Mouse (Mus musculus): ENCODE results near the gene Trak2. TPM values are rescaled to one million over a fixed set of nuclear protein-coding genes. Genes with fewer than 3 reads are reported as not detected.

Gene Trak2
- polyA plus RNA-seq, 1 experiment: 13.7 TPM

DNA sequence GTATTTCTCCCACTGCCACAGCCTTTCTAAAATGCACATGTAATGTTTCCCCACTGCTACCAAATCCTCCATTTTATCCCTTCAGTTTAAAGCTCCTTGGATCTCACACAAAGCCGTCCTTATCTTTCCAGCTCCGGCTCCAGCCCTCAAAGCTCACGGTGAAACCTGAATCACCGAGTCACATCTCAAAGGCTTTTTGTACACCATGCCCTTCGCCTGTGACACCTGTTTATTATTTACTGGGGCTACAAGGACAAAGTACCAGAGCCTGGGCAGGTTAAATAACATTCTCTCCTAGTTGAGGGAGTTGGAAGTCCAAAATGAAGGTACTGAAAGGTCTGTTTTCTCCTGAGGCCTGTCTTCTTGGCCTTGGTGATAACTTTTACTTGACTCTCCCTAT is 3.2 kb downstream of the Trak2 start:
- Histone ChIP-seq H3K27me3 (ENCODE audit: control insufficient read depth, insufficient read depth, insufficient read length) (no peaks in the 10 kb centered on the region), H3K79me2 (ENCODE audit: control insufficient read depth, insufficient read depth) (peaks cover 86% of the 10 kb centered on the region), H3K4me2 (ENCODE audit: low read depth) (no peak overlapping the region), H3K36me3 (ENCODE audit: control insufficient read depth, insufficient read depth) (no peaks in the 10 kb centered on the region), H3K4me3 (no peak overlapping the region), H3ac (ENCODE audit: control insufficient read depth, insufficient read length) (no peak overlapping the region)
- no peak for TF ChIP-seq MYOD1 (IDR thresholded peaks at IDR 0.05; ENCODE audit: control insufficient read depth in 1 of 3, insufficient read length in 2 of 3, low read depth in 2 of 3)
- TF ChIP-seq MYOG (IDR thresholded peaks at IDR 0.05; ENCODE audit: control insufficient read depth in 1 of 3, insufficient read depth in 1 of 3, insufficient read length in 2 of 3, low read depth in 2 of 3): no peak
- TF ChIP-seq SRF (IDR thresholded peaks at IDR 0.05; ENCODE audit: control insufficient read depth, insufficient read length, low read depth): no peak
- TF ChIP-seq USF1 (IDR thresholded peaks at IDR 0.05; ENCODE audit: low read depth): no peak
- no peak for TF ChIP-seq POLR2AphosphoS2 (IDR thresholded peaks at IDR 0.05; ENCODE audit: insufficient read length, low read depth)

- H3K79me2 ChIP-seq (ENCODE audit: control insufficient read depth, insufficient read depth): peaks cover 99% of the 10 kb centered on the region
- H3K36me3 ChIP-seq (ENCODE audit: control insufficient read depth, insufficient read depth): no peaks in the 10 kb centered on the region
- no peak overlapping the region for H3K4me2 ChIP-seq (ENCODE audit: low read depth)
- TF ChIP-seq REST (IDR thresholded peaks at IDR 0.05; ENCODE audit: insufficient read depth, insufficient read length) (no peak), MYOG (IDR thresholded peaks at IDR 0.05; ENCODE audit: control insufficient read depth in 1 of 3, insufficient read depth in 1 of 3, insufficient read length in 2 of 3, low read depth in 2 of 3) (no peak), POLR2AphosphoS2 (IDR thresholded peaks at IDR 0.05; ENCODE audit: insufficient read length, low read depth) (no peak), TCF12 (IDR thresholded peaks at IDR 0.05; ENCODE audit: insufficient read depth, poor library complexity, severe bottlenecking) (no peak), SRF (IDR thresholded peaks at IDR 0.05; ENCODE audit: control insufficient read depth, insufficient read length, low read depth) (no peak), USF1 (IDR thresholded peaks at IDR 0.05; ENCODE audit: low read depth) (no peak), E2F4 (IDR thresholded peaks at IDR 0.05; ENCODE audit: insufficient read depth) (no peak)
- no peak overlapping the region for H3ac ChIP-seq (ENCODE audit: control insufficient read depth, insufficient read length)
- H3K4me3 ChIP-seq: no peak overlapping the region
- H3K27me3 ChIP-seq (ENCODE audit: control insufficient read depth, insufficient read depth, insufficient read length): no peaks in the 10 kb centered on the region
Measured at GRCm38 (mm10) chr1:58967534-58967933, 5.7 kb downstream of the Trak2 start.

DNA sequence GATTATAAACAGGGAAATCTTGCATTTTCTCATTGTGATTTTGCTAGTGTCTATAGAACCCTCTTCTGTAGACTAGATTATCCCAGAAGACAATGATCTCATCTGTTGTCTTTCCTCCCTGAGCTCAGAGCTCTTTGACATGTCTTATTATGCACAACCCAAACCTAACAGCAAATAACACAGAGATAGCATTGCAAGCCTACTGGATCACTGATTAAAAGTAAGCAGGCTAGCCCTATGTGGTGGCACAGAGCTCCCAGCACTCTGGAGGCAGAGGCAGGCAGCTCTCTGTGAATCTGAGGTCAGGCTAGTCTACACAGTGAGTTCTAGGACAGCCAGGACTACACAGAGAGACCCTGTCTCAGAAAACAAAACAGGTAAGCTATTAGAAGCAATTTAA is 10.4 kb downstream of the Trak2 start:
- no peak overlapping the region for H3K4me3 ChIP-seq
- H3K27me3 ChIP-seq (ENCODE audit: control insufficient read depth, insufficient read depth, insufficient read length): no peaks in the 10 kb centered on the region
- H3K79me2 ChIP-seq (ENCODE audit: control insufficient read depth, insufficient read depth): peaks cover 90% of the 10 kb centered on the region
- H3K36me3 ChIP-seq (ENCODE audit: control insufficient read depth, insufficient read depth): no peaks in the 10 kb centered on the region
- no peak overlapping the region for H3K4me2 ChIP-seq (ENCODE audit: low read depth)
- H3ac ChIP-seq (ENCODE audit: control insufficient read depth, insufficient read length): no peak overlapping the region
- TF ChIP-seq REST (IDR thresholded peaks at IDR 0.05; ENCODE audit: insufficient read depth, insufficient read length) (no peak), E2F4 (IDR thresholded peaks at IDR 0.05; ENCODE audit: insufficient read depth) (no peak), MYOD1 (IDR thresholded peaks at IDR 0.05; ENCODE audit: control insufficient read depth in 1 of 3, insufficient read length in 2 of 3, low read depth in 2 of 3) (no peak), POLR2AphosphoS2 (IDR thresholded peaks at IDR 0.05; ENCODE audit: insufficient read length, low read depth) (no peak), TCF3 (IDR thresholded peaks at IDR 0.05; ENCODE audit: insufficient read length, low read depth) (no peak), USF1 (IDR thresholded peaks at IDR 0.05; ENCODE audit: low read depth) (no peak), POLR2A (IDR thresholded peaks at IDR 0.05; ENCODE audit: insufficient read length, low read depth) (no peak), TCF12 (IDR thresholded peaks at IDR 0.05; ENCODE audit: insufficient read depth, poor library complexity, severe bottlenecking) (no peak), SRF (IDR thresholded peaks at IDR 0.05; ENCODE audit: control insufficient read depth, insufficient read length, low read depth) (no peak), MYOG (IDR thresholded peaks at IDR 0.05; ENCODE audit: control insufficient read depth in 1 of 3, insufficient read depth in 1 of 3, insufficient read length in 2 of 3, low read depth in 2 of 3) (no peak), CEBPB (IDR thresholded peaks at IDR 0.05; ENCODE audit: insufficient read depth, poor library complexity, severe bottlenecking) (no peak)

- H3K4me2 ChIP-seq (ENCODE audit: low read depth): no peak overlapping the region
- H3K79me2 ChIP-seq (ENCODE audit: control insufficient read depth, insufficient read depth): peaks cover 90% of the 10 kb centered on the region
- TF ChIP-seq REST (IDR thresholded peaks at IDR 0.05; ENCODE audit: insufficient read depth, insufficient read length): no peak
- TF ChIP-seq TCF3 (IDR thresholded peaks at IDR 0.05; ENCODE audit: insufficient read length, low read depth): no peak
- no peak for TF ChIP-seq E2F4 (IDR thresholded peaks at IDR 0.05; ENCODE audit: insufficient read depth)
- no peak for TF ChIP-seq USF1 (IDR thresholded peaks at IDR 0.05; ENCODE audit: low read depth)
- no peak for TF ChIP-seq SRF (IDR thresholded peaks at IDR 0.05; ENCODE audit: control insufficient read depth, insufficient read length, low read depth)
- no peak for TF ChIP-seq POLR2A (IDR thresholded peaks at IDR 0.05; ENCODE audit: insufficient read length, low read depth)
- TF ChIP-seq TCF12 (IDR thresholded peaks at IDR 0.05; ENCODE audit: insufficient read depth, poor library complexity, severe bottlenecking): no peak
- no peak for TF ChIP-seq MYOG (IDR thresholded peaks at IDR 0.05; ENCODE audit: control insufficient read depth in 1 of 3, insufficient read depth in 1 of 3, insufficient read length in 2 of 3, low read depth in 2 of 3)
- no peak for TF ChIP-seq MAX (IDR thresholded peaks at IDR 0.05; ENCODE audit: low read depth)
- no peak for TF ChIP-seq POLR2AphosphoS2 (IDR thresholded peaks at IDR 0.05; ENCODE audit: insufficient read length, low read depth)
- TF ChIP-seq CEBPB (IDR thresholded peaks at IDR 0.05; ENCODE audit: insufficient read depth, poor library complexity, severe bottlenecking): no peak
- H3ac ChIP-seq (ENCODE audit: control insufficient read depth, insufficient read length): no peak overlapping the region
- H3K4me3 ChIP-seq: no peak overlapping the region
- no peaks in the 10 kb centered on the region for H3K36me3 ChIP-seq (ENCODE audit: control insufficient read depth, insufficient read depth)
- no peaks in the 10 kb centered on the region for H3K27me3 ChIP-seq (ENCODE audit: control insufficient read depth, insufficient read depth, insufficient read length)
Measured at GRCm38 (mm10) chr1:58962418-58962817, 10.8 kb downstream of the Trak2 start.

- Histone ChIP-seq H3K4me2 (ENCODE audit: low read depth) (peak overlapping the region; percentile 27), H3K36me3 (ENCODE audit: control insufficient read depth, insufficient read depth) (no peaks in the 10 kb centered on the region), H3K79me2 (ENCODE audit: control insufficient read depth, insufficient read depth) (peaks cover 90% of the 10 kb centered on the region), H3ac (ENCODE audit: control insufficient read depth, insufficient read length) (no peak overlapping the region), H3K4me3 (no peak overlapping the region), H3K27me3 (ENCODE audit: control insufficient read depth, insufficient read depth, insufficient read length) (no peaks in the 10 kb centered on the region)
- TF ChIP-seq POLR2A (IDR thresholded peaks at IDR 0.05; ENCODE audit: insufficient read length, low read depth): no peak
- peak in 2 of 3 experiments; percentile 15 to 18 for TF ChIP-seq MYOD1 (IDR thresholded peaks at IDR 0.05; ENCODE audit: control insufficient read depth in 1 of 3, insufficient read length in 2 of 3, low read depth in 2 of 3)
Measured at GRCm38 (mm10) chr1:58961152-58961893, 11.9 kb downstream of the Trak2 start.

All from myocyte (in vitro differentiated cells).